Mouse (Mus musculus) intestine, embryonic 16.5 days (tissue): Measurements from ENCODE around the gene 2310034C09Rik. TPM values are rescaled to one million over a fixed set of nuclear protein-coding genes. Genes with fewer than 3 reads are reported as not detected.

Experiments used
- ATAC-seq: fragments of 200-750 bp; cut with Nextera tagmentation; 2 replicates; pipeline ENCODE4 v1.8.0; 2017; ENCODE audit warnings: moderate TSS enrichment, moderate library complexity
- H3K27ac ChIP-seq: fragments of 300-500 bp; sonication (generic); 2 replicates; pipeline ENCODE4 v1.5.1; 2014; ENCODE audit warnings: mild to moderate bottlenecking, low read length
- H3K27me3 ChIP-seq: fragments of 300-500 bp; sonication (generic); replicated peaks from 2 replicates; pipeline ENCODE4 v1.6.1; 2014; ENCODE audit warnings: low read length, control low read depth, mixed read lengths; ENCODE audit not compliant: control insufficient read depth, insufficient read depth
- H3K36me3 ChIP-seq: fragments of 300-500 bp; sonication (generic); 2 replicates; pipeline ENCODE4 v1.6.1; 2014; ENCODE audit warnings: low read length, control low read depth; ENCODE audit not compliant: control insufficient read depth, insufficient read depth
- H3K4me1 ChIP-seq: fragments of 300-500 bp; sonication (generic); 2 replicates; pipeline ENCODE4 v1.6.1; 2014; ENCODE audit warnings: low read length, control low read depth, mixed read lengths; ENCODE audit not compliant: control insufficient read depth, insufficient read depth
- H3K4me2 ChIP-seq: fragments of 300-500 bp; sonication (generic); 2 replicates; pipeline ENCODE4 v1.6.1; 2014; ENCODE audit warnings: low read depth, low read length, control low read depth
- H3K4me3 ChIP-seq: fragments of 300-500 bp; sonication (generic); 2 replicates; pipeline ENCODE4 v1.5.1; 2014; ENCODE audit warnings: mild to moderate bottlenecking, low read length
- H3K9ac ChIP-seq: fragments of 300-500 bp; sonication (generic); 2 replicates; pipeline ENCODE4 v1.6.1; 2014; ENCODE audit warnings: low read depth, low read length
- H3K9me3 ChIP-seq: fragments of 300-500 bp; sonication (generic); 2 replicates; pipeline ENCODE4 v1.6.1; 2016; ENCODE audit warnings: low read length, control low read depth; ENCODE audit not compliant: control insufficient read depth
- WGBS: fragments of 180-500 bp; shearing (Covaris S2); extraction: QIAGEN DNeasy Blood & Tissue Kit; methylation state at CpG from one replicate; pipeline ENCODE4 v1.1.7; 2014; 5-methylcytosine and 5-hydroxymethylcytosine counted together
- polyA plus RNA-seq: library from polyadenylated mRNA; unstranded; fragments of >200 nt; fragmentation: Nextera tagmentation; extraction: Ambion mirVana; gene quantifications from 2 replicates; pipeline ENCODE4 v1.2.1, GENCODE M21; 2015

2310034C09Rik gene
- polyA plus RNA-seq, 1 experiment from 2014 or later, result not detected

DNA sequence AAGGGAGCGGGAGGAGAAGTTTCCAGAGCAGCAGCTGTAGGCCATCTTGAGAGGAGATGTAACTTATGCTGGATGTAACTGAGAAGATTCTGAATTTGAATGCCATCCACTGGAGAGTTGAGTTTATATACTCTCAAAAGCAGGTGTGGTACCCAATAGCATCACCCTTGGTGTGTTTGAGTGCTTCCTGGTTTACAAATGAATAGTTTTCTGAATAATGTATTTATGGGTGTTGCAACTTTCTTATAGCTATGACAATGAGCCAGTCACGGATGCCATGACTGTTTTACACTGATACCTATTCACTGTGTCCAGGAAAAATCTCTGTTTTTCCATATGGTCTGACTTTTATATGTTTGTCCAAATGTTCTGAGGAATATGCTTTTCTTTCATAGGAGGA is 15.5 kb downstream of the 2310034C09Rik start, which contains the start of gene 2310057N15Rik:
Gene 2310057N15Rik, minus strand, starts transcription at position 101 of the 400 bp plus-strand sequence.
- H3K27me3 ChIP-seq, result no peaks in the 10 kb centered on the region
- no peak within 1 kb of the TSS for H3K4me2 ChIP-seq
- H3K4me3 ChIP-seq, result no peak within 1 kb of the TSS
- no peaks in the 10 kb centered on the region for H3K4me1 ChIP-seq
- H3K9me3 ChIP-seq, result no peaks in the 10 kb centered on the region
- H3K27ac ChIP-seq, result no peak within 1 kb of the TSS
- H3K9ac ChIP-seq, result no peak within 1 kb of the TSS
- H3K36me3 ChIP-seq, result no peaks in the 10 kb centered on the region
- WGBS, result 85% methylated on average over 2 of the region's 2 CpGs
- no peak for ATAC-seq

DNA sequence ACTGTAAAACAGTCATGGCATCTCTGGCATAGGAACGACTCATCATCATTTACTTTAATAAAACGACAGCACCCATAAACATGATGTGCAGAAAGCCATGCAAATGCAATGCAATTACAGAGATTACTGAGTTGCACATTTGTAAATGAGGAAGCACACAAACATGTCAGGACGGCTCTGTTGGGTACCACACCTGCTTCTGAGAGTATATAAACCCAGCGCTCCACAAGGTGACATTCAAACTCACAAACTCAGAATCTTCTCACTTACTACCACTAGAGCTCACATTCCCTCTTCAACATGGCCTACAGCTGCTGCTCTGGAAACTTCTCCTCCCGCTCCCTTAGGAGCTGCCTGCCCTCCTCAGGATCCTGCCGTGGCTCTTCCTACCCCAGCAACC is 18.9 kb downstream of the 2310034C09Rik start, which contains the start of gene Gm5965:
Gene Gm5965, plus strand, starts transcription at position 301 of the 400 bp plus-strand sequence.
- Histone ChIP-seq H3K4me2 (no peak within 1 kb of the TSS), H3K27me3 (no peaks in the 10 kb centered on the region), H3K4me1 (no peaks in the 10 kb centered on the region), H3K9me3 (no peaks in the 10 kb centered on the region), H3K4me3 (no peak within 1 kb of the TSS), H3K36me3 (no peaks in the 10 kb centered on the region), H3K9ac (no peak within 1 kb of the TSS), H3K27ac (no peak within 1 kb of the TSS)
- no peak for ATAC-seq
- WGBS, result 88% methylated on average over 5 of the region's 6 CpGs

DNA sequence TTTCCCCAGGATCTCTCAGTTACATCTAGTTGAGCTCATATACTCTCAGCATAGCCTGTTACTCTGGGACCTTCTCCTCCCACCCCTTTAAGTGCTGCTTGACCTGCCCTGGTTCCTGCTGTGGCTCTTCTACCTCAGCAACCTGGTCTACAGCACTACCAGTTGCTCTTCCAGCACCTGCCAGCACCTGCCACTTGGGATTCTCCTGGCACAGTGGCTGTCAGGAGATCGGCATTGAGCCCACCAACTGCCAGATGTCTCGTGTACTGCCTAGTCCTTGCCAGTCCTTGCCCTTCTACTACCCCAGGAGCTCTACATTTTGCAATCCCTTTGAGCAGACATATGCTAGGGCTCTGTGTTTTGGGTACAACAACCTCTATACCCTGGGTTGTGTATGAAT is 28.1 kb downstream of the 2310034C09Rik start:
- WGBS, result 82% methylated on average over 2 of the region's 2 CpGs
- Histone ChIP-seq H3K27me3 (no peaks in the 10 kb centered on the region), H3K4me2 (no peak overlapping the region), H3K36me3 (no peaks in the 10 kb centered on the region), H3K9me3 (no peaks in the 10 kb centered on the region), H3K9ac (no peak overlapping the region), H3K4me1 (no peaks in the 10 kb centered on the region), H3K4me3 (no peak overlapping the region), H3K27ac (no peak overlapping the region)
- ATAC-seq, result no peak

Other genes with a start within 250 kb of the 2310034C09Rik start
- 107 and 111 TPM in 2 replicates for gene Cldn8, start 195.7 kb upstream of the 2310034C09Rik start, polyA plus RNA-seq
- not detected in 2 replicates for gene Krtap24-1, start 146.6 kb upstream of the 2310034C09Rik start, polyA plus RNA-seq
- gene 2310079G19Rik, start 131.2 kb upstream of the 2310034C09Rik start, polyA plus RNA-seq, result not detected in 2 replicates
- gene Krtap26-1, start 111.1 kb upstream of the 2310034C09Rik start, polyA plus RNA-seq, result 0.28 TPM in 1 of 2 replicates, not detected in the other
- not detected in 2 replicates for gene Krtap27-1, start 87.2 kb upstream of the 2310034C09Rik start, polyA plus RNA-seq
- gene 2310061N02Rik, start 50.9 kb upstream of the 2310034C09Rik start, polyA plus RNA-seq, result not detected in 2 replicates
- gene Krtap13-1, start 30.0 kb upstream of the 2310034C09Rik start, polyA plus RNA-seq, result not detected in 2 replicates
- 0.21 TPM in 1 of 2 replicates, not detected in the other for gene Krtap13, start 7.2 kb upstream of the 2310034C09Rik start, polyA plus RNA-seq
- gene 2310057N15Rik, start 15.4 kb downstream of the 2310034C09Rik start, polyA plus RNA-seq, result not detected in 2 replicates
- not detected in 2 replicates for gene Gm5965, start 19.0 kb downstream of the 2310034C09Rik start, polyA plus RNA-seq
- gene Gm20741, start 53.4 kb downstream of the 2310034C09Rik start, polyA plus RNA-seq, result not detected in 2 replicates
- gene Krtap15, start 61.4 kb downstream of the 2310034C09Rik start, polyA plus RNA-seq, result not detected in 2 replicates
- not detected in 2 replicates for gene Krtap14, start 67.3 kb downstream of the 2310034C09Rik start, polyA plus RNA-seq
- not detected in 2 replicates for gene Krtap19-1, start 110.6 kb downstream of the 2310034C09Rik start, polyA plus RNA-seq
- gene Krtap19-2, start 115.4 kb downstream of the 2310034C09Rik start, polyA plus RNA-seq, result not detected in 2 replicates
- not detected in 2 replicates for gene Krtap19-3, start 119.2 kb downstream of the 2310034C09Rik start, polyA plus RNA-seq
- gene Krtap19-4, start 126.2 kb downstream of the 2310034C09Rik start, polyA plus RNA-seq, result not detected in 2 replicates
- gene Krtap19-5, start 137.6 kb downstream of the 2310034C09Rik start, polyA plus RNA-seq, result not detected in 2 replicates
- not detected in 2 replicates for gene Krtap19-9b, start 173.4 kb downstream of the 2310034C09Rik start, polyA plus RNA-seq
- not detected in 2 replicates for gene Krtap16-3, start 204.0 kb downstream of the 2310034C09Rik start, polyA plus RNA-seq